Mouse (Mus musculus): ENCODE measurements around the gene Wdr37. TPM values are rescaled to one million over a fixed set of nuclear protein-coding genes. Genes with fewer than 3 reads are reported as not detected.
A peak's percentile ranks its signal among the peaks of the same experiment; 100 is the strongest.

The Wdr37 gene
- polyA plus RNA-seq, 1 experiment from 2014 or later, result 7.7 TPM

GRCm38 (mm10) chr13:8783686-8784307 is 87.9 kb downstream of the Wdr37 start:
- 86% methylated on average over 10 of the region's 10 CpGs for WGBS
- Histone ChIP-seq H3K4me2 (replicated peaks; ENCODE audit: low read depth) (no peak overlapping the region), H3K4me1 (replicated peaks; ENCODE audit: control insufficient read depth, insufficient read depth, low read length) (no peaks in the 10 kb centered on the region), H3K27ac (ENCODE audit: low read depth, low read length) (no peak overlapping the region), H3K36me3 (ENCODE audit: control insufficient read depth, insufficient read depth) (no peaks in the 10 kb centered on the region), H3K27me3 (replicated peaks; ENCODE audit: control insufficient read depth, insufficient read depth, low read length) (no peaks in the 10 kb centered on the region), H3K9me3 (ENCODE audit: control insufficient read depth) (no peaks in the 10 kb centered on the region), H3K9ac (ENCODE audit: low read depth, low read length) (no peak overlapping the region), H3K4me3 (ENCODE audit: low read depth, low read length) (no peak overlapping the region)
- TF ChIP-seq CTCF (IDR thresholded peaks at IDR 0.05; ENCODE audit: low read depth), result no peak
- ATAC-seq, result no peak

- TF ChIP-seq CTCF (IDR thresholded peaks at IDR 0.05; ENCODE audit: low read depth), result no peak
- 57% methylated on average over 4 of the region's 4 CpGs for WGBS
- no peak overlapping the region for H3K9ac ChIP-seq (ENCODE audit: low read depth, low read length)
Observed at GRCm38 (mm10) chr13:8782636-8783035, 89.1 kb downstream of the Wdr37 start.

GRCm38 (mm10) chr13:8780441-8780840 is 91.3 kb downstream of the Wdr37 start:
- no peak for ATAC-seq
- H3K36me3 ChIP-seq (ENCODE audit: control insufficient read depth, insufficient read depth), result no peaks in the 10 kb centered on the region
- no peaks in the 10 kb centered on the region for H3K4me1 ChIP-seq (replicated peaks; ENCODE audit: control insufficient read depth, insufficient read depth, low read length)
- H3K27me3 ChIP-seq (replicated peaks; ENCODE audit: control insufficient read depth, insufficient read depth, low read length), result no peaks in the 10 kb centered on the region
- no peak overlapping the region for H3K4me2 ChIP-seq (replicated peaks; ENCODE audit: low read depth)
- peak; percentile 73 for TF ChIP-seq CTCF (IDR thresholded peaks at IDR 0.05; ENCODE audit: low read depth)
- H3K9ac ChIP-seq (ENCODE audit: low read depth, low read length), result no peak overlapping the region
- H3K27ac ChIP-seq (ENCODE audit: low read depth, low read length), result no peak overlapping the region
- no peaks in the 10 kb centered on the region for H3K9me3 ChIP-seq (ENCODE audit: control insufficient read depth)
- no peak overlapping the region for H3K4me3 ChIP-seq (ENCODE audit: low read depth, low read length)
- WGBS, result 56% methylated on average over 4 of the region's 4 CpGs

More at GRCm38 (mm10) chr13:8782636-8783035, 89.1 kb downstream of the Wdr37 start:
- Histone ChIP-seq H3K27ac (ENCODE audit: low read depth, low read length) (no peak overlapping the region), H3K4me2 (replicated peaks; ENCODE audit: low read depth) (no peak overlapping the region), H3K27me3 (replicated peaks; ENCODE audit: control insufficient read depth, insufficient read depth, low read length) (no peaks in the 10 kb centered on the region), H3K4me1 (replicated peaks; ENCODE audit: control insufficient read depth, insufficient read depth, low read length) (no peaks in the 10 kb centered on the region), H3K36me3 (ENCODE audit: control insufficient read depth, insufficient read depth) (no peaks in the 10 kb centered on the region), H3K4me3 (ENCODE audit: low read depth, low read length) (no peak overlapping the region), H3K9me3 (ENCODE audit: control insufficient read depth) (no peaks in the 10 kb centered on the region)
- ATAC-seq, result no peak

GRCm38 (mm10) chr13:8770616-8771015 is 101.1 kb downstream of the Wdr37 start:
- no peaks in the 10 kb centered on the region for H3K27me3 ChIP-seq (replicated peaks; ENCODE audit: control insufficient read depth, insufficient read depth, low read length)
- H3K4me2 ChIP-seq (replicated peaks; ENCODE audit: low read depth), result no peak overlapping the region
- no peak overlapping the region for H3K9ac ChIP-seq (ENCODE audit: low read depth, low read length)
- no peak overlapping the region for H3K4me3 ChIP-seq (ENCODE audit: low read depth, low read length)
- ATAC-seq, result no peak
- TF ChIP-seq CTCF (IDR thresholded peaks at IDR 0.05; ENCODE audit: low read depth), result no peak
- no peaks in the 10 kb centered on the region for H3K4me1 ChIP-seq (replicated peaks; ENCODE audit: control insufficient read depth, insufficient read depth, low read length)
- 53% methylated on average over 4 of the region's 4 CpGs for WGBS
- H3K27ac ChIP-seq (ENCODE audit: low read depth, low read length), result no peak overlapping the region
- no peaks in the 10 kb centered on the region for H3K36me3 ChIP-seq (ENCODE audit: control insufficient read depth, insufficient read depth)
- H3K9me3 ChIP-seq (ENCODE audit: control insufficient read depth), result no peaks in the 10 kb centered on the region

- ATAC-seq, result no peak
- H3K9me3 ChIP-seq (ENCODE audit: control insufficient read depth), result no peaks in the 10 kb centered on the region
- whole genome bisulfite sequencing, result 91% methylated on average over 7 of the region's 7 CpGs
- no peak overlapping the region for H3K27ac ChIP-seq (ENCODE audit: low read depth, low read length)
- no peak overlapping the region for H3K4me3 ChIP-seq (ENCODE audit: low read depth, low read length)
- H3K27me3 ChIP-seq (replicated peaks; ENCODE audit: control insufficient read depth, insufficient read depth, low read length), result no peaks in the 10 kb centered on the region
- no peak for TF ChIP-seq CTCF (IDR thresholded peaks at IDR 0.05; ENCODE audit: low read depth)
- no peaks in the 10 kb centered on the region for H3K36me3 ChIP-seq (ENCODE audit: control insufficient read depth, insufficient read depth)
- H3K9ac ChIP-seq (ENCODE audit: low read depth, low read length), result no peak overlapping the region
- no peaks in the 10 kb centered on the region for H3K4me1 ChIP-seq (replicated peaks; ENCODE audit: control insufficient read depth, insufficient read depth, low read length)
- H3K4me2 ChIP-seq (replicated peaks; ENCODE audit: low read depth), result no peak overlapping the region
Observed at GRCm38 (mm10) chr13:8769654-8770227, 102.0 kb downstream of the Wdr37 start.

GRCm38 (mm10) chr13:8760940-8761339 is 110.8 kb downstream of the Wdr37 start:
- ATAC-seq, result no peak
- H3K9me3 ChIP-seq (ENCODE audit: control insufficient read depth), result no peaks in the 10 kb centered on the region
- H3K9ac ChIP-seq (ENCODE audit: low read depth, low read length), result no peak overlapping the region
- no peak overlapping the region for H3K4me2 ChIP-seq (replicated peaks; ENCODE audit: low read depth)
- H3K27me3 ChIP-seq (replicated peaks; ENCODE audit: control insufficient read depth, insufficient read depth, low read length), result no peaks in the 10 kb centered on the region
- H3K36me3 ChIP-seq (ENCODE audit: control insufficient read depth, insufficient read depth), result no peaks in the 10 kb centered on the region
- no peak overlapping the region for H3K4me3 ChIP-seq (ENCODE audit: low read depth, low read length)
- no peak for TF ChIP-seq CTCF (IDR thresholded peaks at IDR 0.05; ENCODE audit: low read depth)
- H3K27ac ChIP-seq (ENCODE audit: low read depth, low read length), result no peak overlapping the region
- H3K4me1 ChIP-seq (replicated peaks; ENCODE audit: control insufficient read depth, insufficient read depth, low read length), result no peaks in the 10 kb centered on the region
- 54% methylated on average over 8 of the region's 8 CpGs for WGBS

Small RNAs within 50 kb of the gene (microRNA-seq; reads per million reads assigned to microRNA genes)
- not detected for gene Gm22750

Other genes with a start within 250 kb of the Wdr37 start
- gene Idi1, start 13.6 kb upstream of the Wdr37 start, polyA plus RNA-seq (2015; fragmentation: Nextera tagmentation; extraction: Ambion mirVana), result 27.6 and 30.9 TPM in 2 replicates
- not detected in 2 replicates for gene Gm9745, start 76.3 kb upstream of the Wdr37 start, polyA plus RNA-seq (2015; fragmentation: Nextera tagmentation; extraction: Ambion mirVana)
- gene Idi2, start 81.0 kb upstream of the Wdr37 start, polyA plus RNA-seq (2015; fragmentation: Nextera tagmentation; extraction: Ambion mirVana), result not detected in 2 replicates
- 28.8 and 30.3 TPM in 2 replicates for gene Gtpbp4, start 124.2 kb upstream of the Wdr37 start, polyA plus RNA-seq (2015; fragmentation: Nextera tagmentation; extraction: Ambion mirVana)
- 32.5 and 35.8 TPM in 2 replicates for gene Larp4b, start 222.0 kb upstream of the Wdr37 start, polyA plus RNA-seq (2015; fragmentation: Nextera tagmentation; extraction: Ambion mirVana)